Mouse (Mus musculus) forebrain, embryonic 16.5 days (tissue): Measurements from ENCODE around the gene Fam76a. TPM values are rescaled to one million over a fixed set of nuclear protein-coding genes. Genes with fewer than 3 reads are reported as not detected.
"Not testable (repeated sequence)": the region's sequence is repeated elsewhere in the genome, so short reads cannot be mapped to it uniquely, and the experiment has no call there.

ENCODE experiments used
- ATAC-seq: fragments of 200-750 bp; cut with Nextera tagmentation; 2 replicates; pipeline ENCODE4 v1.8.0; 2017; ENCODE audit warnings: mild to moderate bottlenecking, moderate library complexity
- H3K27ac ChIP-seq: fragments of 300-500 bp; sonication (generic); 2 replicates; pipeline ENCODE4 v1.5.1; 2014; ENCODE audit warnings: low read length, control low read depth
- H3K27me3 ChIP-seq: fragments of 300-500 bp; sonication (generic); replicated peaks from 2 replicates; pipeline ENCODE4 v1.6.1; 2014; ENCODE audit warnings: low read length; ENCODE audit not compliant: control insufficient read depth, insufficient read depth
- H3K36me3 ChIP-seq: fragments of 300-500 bp; sonication (generic); 2 replicates; pipeline ENCODE4 v1.6.1; 2014; ENCODE audit not compliant: control insufficient read depth, insufficient read depth
- H3K4me1 ChIP-seq: fragments of 300-500 bp; sonication (generic); replicated peaks from 2 replicates; pipeline ENCODE4 v1.6.1; 2014; ENCODE audit warnings: low read length; ENCODE audit not compliant: control insufficient read depth, insufficient read depth
- H3K4me2 ChIP-seq: fragments of 300-500 bp; sonication (generic); 2 replicates; pipeline ENCODE4 v1.6.1; 2014; ENCODE audit warnings: mild to moderate bottlenecking, low read length, control low read depth
- H3K4me3 ChIP-seq: fragments of 300-500 bp; sonication (generic); replicated peaks from 2 replicates; pipeline ENCODE4 v1.5.1; 2014; ENCODE audit warnings: mild to moderate bottlenecking, low read length, control low read depth
- H3K9ac ChIP-seq: fragments of 300-500 bp; sonication (generic); replicated peaks from 2 replicates; pipeline ENCODE4 v1.6.1; 2014; ENCODE audit warnings: low read depth, low read length, control low read depth
- H3K9me3 ChIP-seq: fragments of 300-500 bp; sonication (generic); 2 replicates; pipeline ENCODE4 v1.6.1; 2016; ENCODE audit warnings: low read length; ENCODE audit not compliant: control insufficient read depth
- WGBS: fragments of 180-500 bp; shearing (Covaris S2); extraction: QIAGEN DNeasy Blood & Tissue Kit; methylation state at CpG from one replicate; pipeline ENCODE4 v1.1.7; 2014; 5-methylcytosine and 5-hydroxymethylcytosine counted together
- polyA plus RNA-seq: library from polyadenylated mRNA; unstranded; fragments of >200 nt; fragmentation: Nextera tagmentation; extraction: Ambion mirVana; gene quantifications from 2 replicates; pipeline ENCODE4 v1.2.1, GENCODE M21; 2015

Gene Fam76a
- polyA plus RNA-seq, 1 experiment from 2014 or later: 51.0 TPM

GRCm38 (mm10) chr4:132934639-132935038 is 12.3 kb upstream of the Fam76a start:
- no peak for ATAC-seq
- 22% methylated on average over 7 of the region's 7 CpGs for WGBS

GRCm38 (mm10) chr4:132932752-132933404 is 10.5 kb upstream of the Fam76a start:
- no peaks in the 10 kb centered on the region for H3K9me3 ChIP-seq
- 82% methylated on average over 4 of the region's 4 CpGs for WGBS
- H3K4me2 ChIP-seq: no peak overlapping the region
- no peak overlapping the region for H3K9ac ChIP-seq
- no peaks in the 10 kb centered on the region for H3K27me3 ChIP-seq
- H3K36me3 ChIP-seq: no peaks in the 10 kb centered on the region
- ATAC-seq: no peak
- H3K27ac ChIP-seq: no peak overlapping the region
- no peak overlapping the region for H3K4me3 ChIP-seq
- peaks cover 2% of the 10 kb centered on the region; the same call in 1 of the 2 replicates for H3K4me1 ChIP-seq

More at GRCm38 (mm10) chr4:132934639-132935038, 12.3 kb upstream of the Fam76a start:
- Histone ChIP-seq H3K4me2 (no peak overlapping the region), H3K9me3 (no peaks in the 10 kb centered on the region), H3K9ac (no peak overlapping the region), H3K4me3 (no peak overlapping the region), H3K36me3 (no peaks in the 10 kb centered on the region), H3K27me3 (no peaks in the 10 kb centered on the region), H3K4me1 (peaks cover 16% of the 10 kb centered on the region), H3K27ac (no peak overlapping the region)

- 5% methylated on average over 8 of the region's 8 CpGs for WGBS
- Histone ChIP-seq H3K4me2 (no peak overlapping the region), H3K27ac (no peak overlapping the region), H3K36me3 (no peaks in the 10 kb centered on the region), H3K4me1 (no peaks in the 10 kb centered on the region), H3K4me3 (no peak overlapping the region), H3K9me3 (no peaks in the 10 kb centered on the region), H3K27me3 (no peaks in the 10 kb centered on the region), H3K9ac (no peak overlapping the region)
- no peak for ATAC-seq
Observed at GRCm38 (mm10) chr4:132930784-132931183, 8.4 kb upstream of the Fam76a start.

- not testable (repeated sequence) for ATAC-seq, H3K36me3 ChIP-seq
- WGBS: 68% methylated on average over 2 of the region's 2 CpGs
Observed at GRCm38 (mm10) chr4:132926520-132926919, 4.2 kb upstream of the Fam76a start.

GRCm38 (mm10) chr4:132922061-132922530 is 262 bp downstream of the Fam76a start:
- Histone ChIP-seq H3K36me3 (peaks cover under 1% of the 10 kb centered on the region; the same call in 1 of the 2 replicates), H3K27me3 (no peaks in the 10 kb centered on the region), H3K4me1 (peaks cover 17% of the 10 kb centered on the region), H3K4me3 (peak overlapping the region; percentile 94), H3K4me2 (peak overlapping the region; percentile 77), H3K9me3 (no peaks in the 10 kb centered on the region), H3K27ac (peak overlapping the region; percentile 81), H3K9ac (peak overlapping the region; percentile 93)
- ATAC-seq: no peak; the same call in 1 of the 2 replicates
- under 1% methylated on average over 44 of the region's 50 CpGs for WGBS

More at GRCm38 (mm10) chr4:132926520-132926919, 4.2 kb upstream of the Fam76a start:
- H3K27me3 ChIP-seq, H3K4me2 ChIP-seq, H3K27ac ChIP-seq, H3K4me1 ChIP-seq, H3K9ac ChIP-seq, H3K4me3 ChIP-seq, H3K9me3 ChIP-seq: not testable (repeated sequence)

- peaks cover 17% of the 10 kb centered on the region for H3K4me1 ChIP-seq
- peak overlapping the region; percentile 93 for H3K9ac ChIP-seq
- peaks cover 3% of the 10 kb centered on the region; the same call in 1 of the 2 replicates for H3K36me3 ChIP-seq
- no peaks in the 10 kb centered on the region for H3K27me3 ChIP-seq
- no peaks in the 10 kb centered on the region for H3K9me3 ChIP-seq
- no peak overlapping the region for H3K27ac ChIP-seq
- 42% methylated on average over 12 of the region's 12 CpGs for WGBS
- peak overlapping the region; percentile 77 for H3K4me2 ChIP-seq
- H3K4me3 ChIP-seq: peak overlapping the region; percentile 94
- no peak for ATAC-seq
Observed at GRCm38 (mm10) chr4:132921488-132921887, 870 bp downstream of the Fam76a start.

- Histone ChIP-seq H3K9me3 (no peaks in the 10 kb centered on the region), H3K4me3 (no peak overlapping the region), H3K4me2 (no peak overlapping the region), H3K27ac (no peak overlapping the region), H3K4me1 (peaks cover 17% of the 10 kb centered on the region), H3K36me3 (peaks cover 6% of the 10 kb centered on the region), H3K9ac (no peak overlapping the region), H3K27me3 (no peaks in the 10 kb centered on the region)
- 89% methylated on average over 4 of the region's 4 CpGs for WGBS
- no peak for ATAC-seq
Observed at GRCm38 (mm10) chr4:132920171-132920570, 2.2 kb downstream of the Fam76a start.

GRCm38 (mm10) chr4:132918493-132918892 is 3.9 kb downstream of the Fam76a start:
- not testable (repeated sequence) for H3K9ac ChIP-seq, ATAC-seq, H3K4me3 ChIP-seq, H3K9me3 ChIP-seq, H3K27me3 ChIP-seq, H3K4me2 ChIP-seq, H3K27ac ChIP-seq
- Histone ChIP-seq H3K4me1 (peaks cover 17% of the 10 kb centered on the region), H3K36me3 (peaks cover 14% of the 10 kb centered on the region)
- WGBS: 84% methylated on average over 6 of the region's 6 CpGs

- no peak for ATAC-seq
- Histone ChIP-seq H3K4me3 (no peak overlapping the region), H3K36me3 (peaks cover 30% of the 10 kb centered on the region), H3K27me3 (no peaks in the 10 kb centered on the region), H3K4me2 (no peak overlapping the region), H3K4me1 (no peaks in the 10 kb centered on the region), H3K27ac (no peak overlapping the region), H3K9ac (no peak overlapping the region), H3K9me3 (no peaks in the 10 kb centered on the region)
- 90% methylated on average over 6 of the region's 6 CpGs for WGBS
Observed at GRCm38 (mm10) chr4:132912156-132912555, 10.2 kb downstream of the Fam76a start.
